Mouse (Mus musculus) intestine, embryonic 15.5 days (tissue): ENCODE measurements around the gene Kcna2. TPM values are rescaled to one million over a fixed set of nuclear protein-coding genes. Genes with fewer than 3 reads are reported as not detected.

Source experiments
- ATAC-seq: fragments of 200-750 bp; cut with Nextera tagmentation; 2 replicates; pipeline ENCODE4 v1.8.0; 2017; ENCODE audit warnings: moderate TSS enrichment, moderate library complexity
- H3K27ac ChIP-seq: fragments of 300-500 bp; sonication (generic); 2 replicates; pipeline ENCODE4 v1.5.1; 2015; ENCODE audit warnings: mild to moderate bottlenecking, inconsistent platforms
- H3K27me3 ChIP-seq: fragments of 300-500 bp; sonication (generic); replicated peaks from 2 replicates; pipeline ENCODE4 v1.6.1; 2015; ENCODE audit warnings: inconsistent platforms
- H3K36me3 ChIP-seq: fragments of 300-500 bp; sonication (generic); 2 replicates; pipeline ENCODE4 v1.6.1; 2015; ENCODE audit warnings: inconsistent platforms
- H3K4me1 ChIP-seq: fragments of 300-500 bp; sonication (generic); replicated peaks from 2 replicates; pipeline ENCODE4 v1.6.1; 2015; ENCODE audit warnings: inconsistent platforms
- H3K4me2 ChIP-seq: fragments of 300-500 bp; sonication (generic); replicated peaks from 2 replicates; pipeline ENCODE4 v1.6.1; 2015; ENCODE audit warnings: mild to moderate bottlenecking, inconsistent platforms
- H3K4me3 ChIP-seq: fragments of 300-500 bp; sonication (generic); replicated peaks from 2 replicates; pipeline ENCODE4 v1.5.1; 2015; ENCODE audit warnings: inconsistent platforms
- H3K9ac ChIP-seq: fragments of 300-500 bp; sonication (generic); 2 replicates; pipeline ENCODE4 v1.6.1; 2015; ENCODE audit warnings: inconsistent platforms
- H3K9me3 ChIP-seq: fragments of 300-500 bp; sonication (generic); 2 replicates; pipeline ENCODE4 v1.6.1; 2016; ENCODE audit warnings: inconsistent platforms
- WGBS: fragments of 180-500 bp; shearing (Covaris S2); methylation state at CpG from one replicate; pipeline ENCODE4 v1.1.7; 2015; 5-methylcytosine and 5-hydroxymethylcytosine counted together
- polyA plus RNA-seq: library from polyadenylated mRNA; unstranded; fragments of >200 nt; fragmentation: Nextera tagmentation; extraction: Ambion mirVana; gene quantifications from 2 replicates; pipeline ENCODE4 v1.2.1, GENCODE M21; 2015

The Kcna2 gene
- polyA plus RNA-seq, 1 experiment from 2014 or later, result 0.08 TPM

DNA sequence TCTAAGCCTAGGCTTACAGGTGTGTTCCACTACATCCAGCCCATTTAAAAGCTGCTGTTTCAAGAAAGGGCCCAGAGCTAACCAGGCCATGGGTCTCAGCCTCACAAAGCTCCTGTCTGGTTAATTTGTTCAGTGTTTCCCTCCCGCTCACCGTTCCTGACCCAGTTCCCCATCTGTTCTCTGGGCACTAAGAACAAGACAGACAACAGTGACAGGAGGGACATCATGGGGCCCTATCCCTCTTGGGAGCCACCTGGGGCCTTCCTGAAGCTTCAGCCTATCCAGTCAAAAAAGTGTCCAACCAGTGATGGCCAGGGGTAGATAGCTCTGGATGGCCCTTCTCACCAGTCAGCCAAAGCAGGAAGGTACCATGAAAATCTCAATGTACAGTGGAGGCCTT, 61.8 kb downstream of the Kcna2 start:
- Histone ChIP-seq H3K9me3 (no peaks in the 10 kb centered on the region), H3K36me3 (no peaks in the 10 kb centered on the region), H3K4me3 (no peak overlapping the region), H3K9ac (no peak overlapping the region), H3K4me2 (no peak overlapping the region), H3K27me3 (peaks cover 9% of the 10 kb centered on the region; the same call in 1 of the 2 replicates), H3K4me1 (no peaks in the 10 kb centered on the region), H3K27ac (no peak overlapping the region)
- no peak for ATAC-seq
- 94% methylated on average over 2 of the region's 2 CpGs for WGBS

Other genes starting within 250 kb of the Kcna2 start
- 0.96 and 1.2 TPM in 2 replicates for gene Kcna3, start 65.0 kb upstream of the Kcna2 start, polyA plus RNA-seq
- not detected in 2 replicates for gene Kcna10, start 81.9 kb downstream of the Kcna2 start, polyA plus RNA-seq
- 11.4 and 133 TPM in 2 replicates for gene Cym, start 120.6 kb downstream of the Kcna2 start, polyA plus RNA-seq
- 0.13 TPM in 1 of 2 replicates, not detected in the other for gene A630076J17Rik, start 129.5 kb downstream of the Kcna2 start, polyA plus RNA-seq
- gene Prok1, start 138.6 kb downstream of the Kcna2 start, polyA plus RNA-seq, result not detected in 2 replicates
- 200 and 209 TPM in 2 replicates for gene Lamtor5, start 177.7 kb downstream of the Kcna2 start, polyA plus RNA-seq
- gene Slc16a4, start 190.1 kb downstream of the Kcna2 start, polyA plus RNA-seq, result 2.5 and 2.7 TPM in 2 replicates
- gene Rbm15, start 232.5 kb downstream of the Kcna2 start, polyA plus RNA-seq, result 13.9 and 15.1 TPM in 2 replicates